Mouse (Mus musculus): ENCODE data around the gene B4galnt4.

GRCm38 (mm10) chr7:141063353-141063752, 2.4 kb downstream of the B4galnt4 start:
- TF ChIP-seq CTCF (IDR thresholded peaks at IDR 0.05; ENCODE audit: extremely low read depth, insufficient read depth, low read length) (no peak), POLR2A (IDR thresholded peaks at IDR 0.05; ENCODE audit: extremely low read depth, insufficient read depth, low read length) (no peak)

Measured in cortical plate, adult 2 months (tissue).